Mouse (Mus musculus) layer of hippocampus, adult 9-10 months (tissue): ENCODE data around the gene Herc1.
"Not testable (repeated sequence)": the region's sequence is repeated elsewhere in the genome, so short reads cannot be mapped to it uniquely, and the experiment has no call there.

ENCODE experiments used
- DNase-seq: peaks from one replicate; pipeline ENCODE4 v3.0.0; 2022; ENCODE audit warnings: low spot score

Herc1 gene

DNA sequence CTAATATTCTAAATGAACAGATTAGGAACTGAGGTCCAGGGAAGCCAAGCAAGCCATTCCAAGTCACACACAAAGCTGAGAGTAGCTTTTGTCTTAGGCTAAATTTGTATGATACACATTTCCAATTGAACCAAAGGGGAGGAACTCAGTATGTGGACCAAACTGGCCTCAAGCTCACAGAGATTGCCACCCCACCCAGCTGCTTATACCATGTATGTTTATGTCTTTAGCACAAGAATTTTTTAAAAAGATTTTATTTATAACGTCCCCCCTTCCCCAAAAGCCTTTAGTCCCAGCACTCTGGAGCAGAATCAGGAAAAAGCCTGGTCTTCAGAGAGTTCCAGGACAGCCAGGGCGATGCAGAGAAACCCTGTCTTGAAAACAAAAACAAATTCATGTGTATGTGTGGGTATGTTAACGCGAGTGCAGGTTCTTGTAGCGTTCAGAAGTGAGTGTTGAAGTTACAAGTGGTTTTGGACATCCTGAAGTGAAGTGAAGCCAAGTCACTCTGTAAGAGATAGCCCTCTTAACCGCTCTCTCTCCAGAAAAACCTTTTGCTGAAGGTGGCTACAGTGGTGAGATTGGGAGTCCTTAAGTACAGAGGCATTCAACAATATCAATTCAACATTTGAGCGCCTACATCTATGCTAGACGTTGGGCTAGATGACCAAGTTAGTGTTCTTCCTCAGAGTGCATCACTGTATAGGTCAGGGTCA, 948 bp upstream of the Herc1 start:
- no peak for DNase-seq

DNA sequence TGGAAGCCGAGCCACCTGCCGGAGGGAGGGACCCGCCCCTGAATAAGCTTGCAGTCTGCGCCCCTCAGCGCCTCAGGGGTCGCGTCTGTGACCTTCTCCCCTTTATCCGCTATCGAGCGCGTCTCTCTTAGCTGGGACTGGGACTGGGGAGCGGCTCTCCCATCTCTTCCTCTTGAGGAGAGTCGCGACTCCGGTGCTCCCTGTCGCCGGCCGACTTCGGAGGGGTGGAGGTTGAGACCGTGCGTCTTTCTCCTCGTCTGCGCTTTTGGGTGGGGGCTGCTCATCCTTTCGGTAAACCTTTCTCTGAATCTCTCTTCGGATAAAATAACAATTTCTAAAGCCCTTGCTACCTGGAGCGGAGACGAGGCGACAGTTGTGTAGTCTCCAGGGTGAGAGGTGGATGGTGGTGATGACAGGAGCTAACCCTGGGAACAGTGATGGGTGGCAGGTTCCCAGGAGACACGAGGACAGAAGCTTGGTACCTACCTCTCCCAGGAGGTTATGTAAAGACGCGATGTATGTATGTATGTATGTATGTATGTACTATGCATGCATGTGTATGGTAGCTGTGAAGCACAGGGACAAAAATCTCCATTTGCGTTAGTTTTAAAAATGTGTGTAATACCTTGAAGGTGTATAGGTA, 659 bp downstream of the Herc1 start:
- no peak for DNase-seq

DNA sequence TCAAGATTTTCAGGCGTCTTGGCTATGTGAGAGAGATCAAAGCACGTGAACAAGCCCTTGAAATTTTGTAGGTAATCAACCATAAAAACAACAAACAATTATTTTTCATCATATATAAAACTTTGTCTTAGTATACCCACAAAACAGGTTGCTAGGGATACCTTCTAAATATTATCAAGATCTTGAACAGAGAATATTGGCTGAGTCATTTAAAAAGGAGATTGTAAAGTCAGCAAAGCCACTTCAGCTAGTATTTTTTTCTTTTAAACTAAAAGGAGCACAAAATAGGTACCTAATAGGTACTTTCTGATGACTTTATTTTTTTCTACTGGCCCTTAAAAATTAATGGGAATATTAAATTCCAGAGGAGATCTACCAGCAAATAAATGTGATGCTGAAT, 2.5 kb downstream of the Herc1 start:
- DNase-seq, result no peak

DNA sequence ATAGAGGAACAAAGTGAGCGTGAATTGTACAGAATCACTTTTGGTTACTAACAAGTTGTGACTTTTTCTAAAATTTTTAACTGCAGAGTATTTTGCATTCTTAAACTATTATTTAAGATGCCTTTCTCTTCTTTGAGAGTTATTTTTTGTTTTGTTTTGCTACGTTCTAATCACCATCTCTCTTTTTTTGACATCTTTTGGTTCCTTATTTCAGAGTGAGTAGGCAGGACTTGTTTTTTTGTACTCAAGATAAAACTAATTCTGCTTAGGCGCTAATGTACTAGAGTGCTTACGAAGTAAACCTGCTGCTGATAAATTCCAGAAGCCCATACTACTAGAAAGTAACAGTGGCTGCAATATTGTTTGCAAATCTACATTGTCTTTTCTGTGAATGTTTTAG, 8.9 kb downstream of the Herc1 start:
- DNase-seq, result no peak

DNA sequence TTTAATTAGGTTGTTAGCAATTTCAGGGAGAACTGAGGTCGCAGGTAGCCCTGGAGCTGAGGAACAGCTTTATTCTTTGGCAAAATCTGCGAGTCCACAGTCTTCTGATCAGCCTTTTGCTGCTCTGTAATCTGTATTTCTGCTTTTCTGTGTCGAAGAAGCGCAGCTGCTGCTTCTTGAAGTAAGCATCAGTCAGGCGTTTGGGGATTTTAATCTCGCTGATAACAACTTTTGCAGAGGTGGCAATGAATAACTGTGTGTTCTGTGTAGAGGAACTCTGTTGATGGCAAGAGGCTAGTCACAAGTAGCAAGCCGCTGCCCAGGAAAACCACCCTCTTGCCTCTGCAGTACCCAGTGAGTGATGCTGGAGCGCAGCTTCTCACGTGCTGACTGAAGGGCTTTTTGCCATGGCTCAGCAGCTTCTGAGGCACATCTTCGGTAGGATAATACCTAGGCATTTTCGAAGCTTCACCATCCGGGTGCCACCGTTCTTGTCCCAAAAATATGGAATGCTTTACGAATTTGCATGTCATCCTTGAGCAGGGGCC, 10.0 kb downstream of the Herc1 start:
- no peak for DNase-seq

DNA sequence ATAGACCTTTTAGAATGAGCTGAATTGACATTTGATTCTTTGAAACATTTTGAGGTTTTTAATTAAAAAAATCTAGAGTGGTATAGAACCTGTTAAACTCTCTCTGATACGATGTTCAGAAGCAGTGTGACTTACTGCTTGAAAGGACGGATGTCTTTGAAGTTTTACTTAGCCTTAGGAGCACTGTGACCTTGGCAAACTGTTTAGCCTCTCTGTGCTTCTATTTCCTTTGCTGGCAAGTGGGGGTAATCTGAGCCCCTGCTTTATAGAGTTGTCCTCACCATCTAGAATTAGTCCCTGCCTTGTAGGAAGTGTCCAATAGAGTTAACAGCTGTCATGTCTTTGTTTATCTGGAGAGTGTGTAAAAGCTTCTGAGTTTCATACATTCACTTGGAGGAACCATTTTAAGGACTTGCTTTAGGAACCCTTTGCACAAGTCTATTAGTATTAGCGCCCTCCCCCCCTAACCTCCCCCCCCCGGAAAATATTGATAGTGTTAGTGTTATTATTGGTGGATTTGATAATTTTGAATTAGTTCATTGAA, 18.7 kb downstream of the Herc1 start:
- DNase-seq, result no peak

DNA sequence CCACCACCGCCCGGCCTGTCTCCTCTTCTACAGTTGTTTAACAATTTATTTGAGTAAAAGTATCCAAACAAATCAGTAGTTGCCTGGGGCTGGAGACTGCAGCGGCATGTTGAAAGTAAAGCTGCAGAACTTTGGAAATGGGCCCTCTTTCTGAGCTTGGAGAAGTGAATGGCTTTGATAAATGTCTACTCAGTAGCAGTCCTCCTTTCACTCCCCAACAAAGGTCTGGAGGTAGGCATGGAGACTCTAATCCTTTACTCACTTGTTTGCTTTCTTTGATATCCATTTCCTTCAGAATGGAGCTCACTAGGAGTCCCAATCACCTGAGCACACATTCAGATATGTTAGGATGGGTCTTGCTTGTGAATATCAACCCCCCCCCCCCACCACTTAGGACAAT, 20.1 kb downstream of the Herc1 start:
- DNase-seq, result no peak

DNA sequence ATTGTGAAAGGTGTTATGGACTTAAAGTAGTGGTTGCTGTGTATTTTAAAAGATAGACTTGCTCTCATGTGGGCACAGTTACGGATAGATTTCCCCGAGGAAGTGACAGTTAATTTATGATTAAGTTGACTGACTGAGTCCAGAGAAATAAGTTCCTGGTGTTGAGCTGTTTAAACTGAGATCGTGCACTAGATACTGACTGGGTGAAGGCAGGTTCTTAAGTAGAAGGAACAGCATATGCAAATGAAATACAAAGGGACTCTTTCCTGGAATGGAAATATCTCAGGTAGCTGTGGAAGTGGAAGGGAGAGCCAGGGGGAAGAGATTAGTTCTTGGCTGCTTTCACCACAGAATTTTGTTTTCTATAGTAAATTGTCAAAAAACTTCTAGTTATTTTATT, 20.6 kb downstream of the Herc1 start:
- DNase-seq, result no peak

DNA sequence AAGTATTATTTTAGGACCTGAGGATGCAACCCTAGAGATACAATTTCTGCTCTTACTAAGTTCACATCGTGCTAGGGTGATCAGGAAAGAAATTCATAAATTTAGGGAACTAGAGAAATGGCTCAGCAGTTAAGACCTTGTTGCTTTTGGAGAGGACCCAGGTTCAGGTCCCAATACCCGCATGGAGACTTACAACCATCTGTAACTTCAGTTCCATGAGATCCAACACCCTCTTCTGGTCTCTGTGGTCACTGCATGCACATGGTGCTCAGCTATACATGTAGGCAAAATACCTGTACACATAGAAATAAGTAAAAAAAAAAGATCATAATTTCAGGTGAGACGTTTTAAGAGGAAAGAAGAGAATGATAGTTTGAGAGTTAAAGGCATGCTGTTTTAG, 23.2 kb downstream of the Herc1 start:
- DNase-seq, result no peak

DNA sequence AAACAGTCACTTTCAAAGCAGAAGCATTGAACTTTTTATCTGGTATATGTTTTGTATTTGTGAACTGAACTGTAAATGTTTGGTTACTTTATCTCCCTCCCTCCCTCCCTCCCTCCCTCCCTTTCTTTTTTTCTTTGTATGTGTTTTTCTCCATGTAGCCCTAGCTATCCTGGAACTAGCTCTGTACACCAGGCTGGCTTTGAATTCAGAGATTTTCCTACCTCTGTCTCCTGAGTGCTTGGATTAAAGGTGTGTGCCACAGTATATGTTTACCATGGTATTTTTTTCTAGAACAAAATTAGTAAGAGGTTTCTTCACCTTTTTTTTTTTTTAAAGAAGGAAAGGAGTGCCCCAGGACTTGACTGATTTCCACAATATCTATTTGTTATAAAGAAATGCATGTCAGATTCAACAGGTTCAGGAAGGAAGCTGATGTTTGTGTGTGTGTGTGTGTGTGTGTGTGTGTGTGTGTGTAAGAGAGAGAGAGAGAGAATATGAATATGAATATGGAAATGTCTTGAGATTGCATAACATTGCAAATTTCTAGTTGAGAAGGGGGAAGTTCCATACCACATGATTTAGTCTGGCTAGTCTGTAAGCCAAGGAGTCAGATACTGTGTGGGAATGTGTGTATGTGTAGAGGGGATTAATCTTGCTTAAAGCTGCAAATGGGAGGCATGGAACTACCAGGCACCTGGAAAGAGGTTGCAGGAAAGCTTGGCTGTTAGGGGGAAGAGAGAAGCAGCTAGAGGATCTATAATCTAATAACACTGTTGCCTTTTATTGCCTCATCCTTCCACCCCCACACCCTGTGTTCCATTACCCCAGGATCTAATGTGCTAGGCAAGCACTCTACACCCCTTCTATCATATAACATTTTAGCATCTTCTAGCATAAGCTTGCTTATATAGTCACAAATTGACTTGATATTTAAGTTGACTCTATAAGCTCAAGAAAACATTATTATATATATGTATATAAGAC, 24.5 kb downstream of the Herc1 start:
- DNase-seq, result no peak

DNA sequence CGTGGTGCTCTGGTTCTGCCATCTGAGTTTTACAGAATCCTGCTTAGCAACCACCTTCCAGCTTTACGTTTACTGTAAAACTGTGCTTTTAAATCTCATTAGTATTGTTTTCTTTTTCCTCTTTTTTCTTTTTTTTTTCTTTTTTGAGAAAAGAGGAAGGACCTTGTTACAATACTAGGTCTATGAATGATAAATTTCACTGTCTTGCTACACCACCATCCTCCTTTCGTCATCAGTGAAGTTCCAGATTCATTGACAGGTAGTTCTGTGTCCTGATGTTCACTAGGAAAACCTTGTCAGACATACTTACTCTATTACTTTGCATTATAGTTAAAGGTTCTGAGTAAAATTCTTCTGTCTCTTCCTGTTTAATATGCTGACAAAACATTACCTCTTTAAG, 33.2 kb downstream of the Herc1 start:
- no peak for DNase-seq

DNA sequence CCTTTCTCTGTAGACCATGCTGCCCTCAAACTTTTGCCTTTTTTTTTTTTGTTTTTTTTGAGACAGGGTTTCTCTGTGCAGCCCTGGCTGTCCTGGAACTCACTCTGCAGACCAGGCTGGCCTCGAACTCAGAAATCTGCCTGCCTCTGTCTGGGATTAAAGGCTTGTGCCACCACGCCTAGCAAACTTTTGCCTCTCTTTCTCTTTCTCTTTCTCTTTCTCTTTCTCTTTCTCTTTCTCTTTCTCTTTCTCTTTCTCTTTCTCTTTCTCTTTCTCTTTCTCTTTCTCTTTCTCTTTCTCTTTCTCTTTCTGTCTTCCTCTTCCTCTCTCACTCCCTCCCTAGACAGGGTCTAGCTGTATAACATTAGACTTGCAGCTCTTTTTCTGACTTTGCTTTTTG, 40.1 kb downstream of the Herc1 start:
- not testable (repeated sequence) for DNase-seq

DNA sequence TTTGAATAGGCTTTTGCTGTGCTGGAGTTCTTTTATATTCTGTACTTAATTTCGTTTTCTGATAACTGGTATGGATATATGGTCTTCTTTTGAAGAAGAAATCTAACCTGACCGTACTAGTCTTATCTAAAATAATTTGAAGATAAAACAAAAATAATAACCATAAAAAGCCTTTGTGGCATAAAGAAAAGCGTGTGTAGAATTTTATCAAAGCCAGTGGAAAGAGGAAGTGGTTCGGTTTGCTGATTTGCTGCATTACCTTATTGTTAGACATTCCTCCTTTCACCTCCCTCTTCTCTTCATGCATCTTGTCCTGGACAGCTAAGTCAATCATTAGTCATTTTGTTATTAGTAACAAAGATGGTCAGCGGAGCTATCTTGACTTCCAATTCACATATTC, 43.1 kb downstream of the Herc1 start:
- DNase-seq, result no peak

DNA sequence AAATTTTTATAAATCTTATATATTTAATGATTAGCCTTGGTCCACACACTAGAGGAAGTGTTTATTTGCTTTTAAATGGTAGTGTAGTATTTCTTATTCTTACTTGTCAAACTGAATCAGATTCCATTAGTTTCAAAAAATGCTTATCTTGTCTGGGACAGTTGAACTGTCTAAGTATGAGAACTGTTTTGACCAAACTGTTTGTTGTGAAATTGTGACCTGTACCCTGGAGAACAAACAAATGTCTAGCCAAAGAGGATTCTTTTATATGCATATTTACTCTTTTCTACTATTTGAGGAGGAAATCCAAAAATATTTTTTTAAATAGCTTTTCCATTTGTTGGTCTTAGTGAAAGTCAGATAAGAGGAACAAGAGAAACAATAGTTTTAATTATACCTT, 73.2 kb downstream of the Herc1 start:
- no peak for DNase-seq

DNA sequence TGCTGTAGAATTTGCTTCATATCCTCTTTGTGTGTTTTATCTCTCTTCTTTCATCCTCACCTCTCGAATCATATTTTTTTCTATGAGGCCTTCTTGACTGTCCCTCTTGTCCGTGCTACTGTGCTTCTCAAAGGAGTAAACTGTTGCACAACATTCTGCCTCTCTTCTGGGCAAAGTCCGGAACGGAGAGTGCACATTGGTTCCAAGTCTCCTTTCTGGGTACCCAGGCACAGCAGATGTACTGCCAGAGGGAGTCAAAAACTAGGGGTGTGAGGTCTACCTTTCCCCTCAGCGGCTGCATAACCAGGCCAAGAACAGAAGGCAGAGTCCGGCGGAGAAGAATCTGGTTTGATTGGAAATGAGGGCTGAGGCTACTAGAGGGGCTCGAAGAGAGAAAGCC, 89.8 kb downstream of the Herc1 start:
- DNase-seq, result no peak

DNA sequence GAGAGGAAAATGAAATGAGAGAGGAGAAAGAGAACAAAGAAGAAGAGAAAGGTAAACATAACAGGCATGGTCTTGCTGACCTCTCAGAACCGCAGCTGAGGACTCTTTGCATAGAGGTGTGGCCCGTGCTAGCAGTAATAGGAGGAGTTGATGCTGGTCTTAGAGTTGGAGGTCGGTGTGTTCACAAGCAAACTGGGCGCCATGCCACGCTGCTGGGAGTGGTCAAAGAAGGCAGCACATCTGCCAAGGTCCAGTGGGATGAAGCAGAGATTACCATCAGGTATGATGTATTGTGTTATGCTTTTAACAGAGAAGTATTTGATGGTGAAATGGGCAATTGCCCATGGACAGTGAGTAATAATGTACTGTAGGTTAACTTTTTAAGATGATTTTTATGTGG, 98.0 kb downstream of the Herc1 start:
- no peak for DNase-seq

DNA sequence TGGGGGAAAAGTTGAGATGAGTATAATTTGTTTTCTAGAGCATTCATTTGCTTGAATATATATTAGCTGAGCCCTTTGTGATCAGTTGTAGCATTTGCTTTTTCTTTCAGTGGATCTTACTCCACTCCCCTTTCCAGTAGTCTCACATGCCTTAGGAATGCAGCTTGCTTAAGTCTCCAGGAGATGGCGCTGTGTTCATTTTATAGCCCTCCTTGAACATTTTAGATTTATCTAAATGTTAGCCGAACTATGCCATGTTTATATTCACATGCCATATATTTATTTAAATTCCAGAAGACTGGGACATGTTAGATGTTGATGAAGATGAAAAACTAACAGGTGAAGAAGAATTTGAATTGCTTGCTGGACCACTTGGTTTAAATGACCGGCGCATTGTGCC, 114.8 kb downstream of the Herc1 start:
- DNase-seq, result no peak

DNA sequence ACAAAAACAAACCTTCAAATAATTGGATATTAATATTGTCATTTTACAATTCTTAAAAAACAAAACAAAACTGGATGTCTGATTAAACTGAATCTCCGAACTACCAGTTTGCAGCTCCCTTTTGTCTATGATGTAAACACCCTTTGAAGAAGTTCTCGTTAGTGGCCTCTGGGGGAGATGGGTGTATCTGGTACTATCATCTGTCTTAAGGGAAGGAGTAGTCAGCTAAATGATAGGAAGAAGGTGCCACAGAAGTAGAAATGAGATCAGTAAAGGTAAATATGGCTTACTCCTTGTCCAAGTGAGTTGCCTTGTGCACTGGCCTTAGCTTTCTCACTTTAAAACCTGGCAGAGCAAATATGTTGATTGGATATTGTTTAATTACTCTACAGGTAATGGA, 127.5 kb downstream of the Herc1 start:
- DNase-seq, result no peak

DNA sequence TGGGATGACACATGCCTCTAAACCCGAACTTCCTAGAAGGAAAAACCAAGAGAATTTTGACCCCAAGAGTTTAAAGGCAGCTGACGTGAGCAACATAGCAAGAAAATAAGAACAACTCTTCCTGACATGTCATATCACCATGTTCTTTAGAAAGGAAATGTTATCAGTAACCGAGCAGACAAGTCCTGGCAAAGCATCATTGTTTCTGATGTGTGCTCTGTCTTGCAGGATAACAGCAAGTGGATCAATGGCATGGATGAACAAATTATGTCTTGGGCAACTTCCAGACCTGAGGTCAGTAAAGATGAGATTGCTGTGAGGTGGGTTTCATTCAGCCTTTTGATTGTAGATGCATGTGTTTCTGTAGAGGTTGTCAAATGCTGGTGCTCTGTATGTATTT, 133.2 kb downstream of the Herc1 start:
- DNase-seq, result no peak

DNA sequence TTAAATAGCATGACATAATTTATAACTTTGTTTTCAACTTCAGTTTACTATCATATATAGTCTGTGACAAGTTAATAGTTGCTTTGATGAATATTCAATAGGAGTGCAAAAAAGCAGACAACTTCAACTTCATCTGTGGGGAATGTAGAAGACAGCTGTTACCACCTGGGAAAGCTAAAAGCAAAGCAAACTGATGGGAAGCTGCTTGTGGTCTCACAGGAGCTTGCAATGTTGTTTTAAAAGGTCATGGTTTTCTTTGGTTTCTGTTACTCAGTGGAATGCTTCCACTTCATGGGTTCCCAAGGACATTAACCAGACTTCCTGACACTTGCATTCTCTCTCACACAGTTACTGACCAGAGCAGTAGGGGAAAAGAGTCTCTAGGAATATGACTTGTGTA, 138.5 kb downstream of the Herc1 start:
- no peak for DNase-seq

DNA sequence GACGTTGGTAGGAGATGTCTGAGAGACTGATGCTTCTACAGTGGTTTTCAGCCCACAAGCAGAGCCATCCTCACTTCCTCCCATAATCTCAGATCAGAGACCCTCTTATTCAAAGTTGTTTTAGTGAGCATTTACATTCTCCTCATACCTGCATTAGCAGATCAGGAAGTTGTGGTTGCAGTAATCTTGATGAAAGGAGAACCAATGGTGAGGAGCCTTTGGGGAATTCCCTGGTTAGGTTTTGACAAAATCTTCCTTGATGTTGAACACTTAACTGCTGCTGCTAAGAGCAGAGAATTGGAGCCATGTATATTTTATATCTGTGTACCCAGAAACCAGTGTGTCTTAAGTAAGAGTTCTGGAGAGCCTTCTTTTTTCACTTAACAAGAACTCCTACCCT, 142.1 kb downstream of the Herc1 start:
- DNase-seq, result no peak

DNA sequence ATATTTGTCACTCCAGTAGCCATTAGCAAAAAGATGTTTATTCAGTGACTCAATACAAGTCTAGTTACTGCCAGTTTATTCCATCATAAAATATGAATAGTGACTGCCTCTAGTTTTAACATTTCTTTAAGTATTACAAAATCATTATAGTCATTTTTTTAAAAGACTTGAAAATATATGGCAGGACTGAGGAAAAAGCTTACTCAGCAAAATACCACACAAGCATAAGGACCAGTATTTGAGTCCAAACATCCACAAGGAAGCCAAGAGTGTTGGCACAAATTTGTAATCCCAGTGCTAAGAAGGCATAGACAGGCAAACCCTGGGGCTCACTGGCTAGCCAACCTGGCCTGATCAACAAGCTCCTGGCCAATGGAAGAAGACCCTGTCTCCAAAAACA, 143.7 kb downstream of the Herc1 start:
- DNase-seq, result no peak
